Mouse (Mus musculus) testis, adult 2 months (tissue): ENCODE measurements around the gene Phldb2.

Experiments used
- CTCF ChIP-seq: fragments of 200-500 bp; IDR thresholded peaks from 2 replicates; pipeline ENCODE4 v1.5.1; 2012; ENCODE audit warnings: low read depth, mild to moderate bottlenecking, inconsistent platforms, low read length, moderate library complexity; ENCODE audit not compliant: control insufficient read depth, insufficient read depth, insufficient replicate concordance
- POLR2A ChIP-seq: fragments of 200-500 bp; IDR thresholded peaks from 2 replicates; pipeline ENCODE4 v1.6.1; 2012; ENCODE audit warnings: low read depth, mild to moderate bottlenecking, inconsistent platforms, low read length, moderate library complexity; ENCODE audit not compliant: control insufficient read depth

DNA sequence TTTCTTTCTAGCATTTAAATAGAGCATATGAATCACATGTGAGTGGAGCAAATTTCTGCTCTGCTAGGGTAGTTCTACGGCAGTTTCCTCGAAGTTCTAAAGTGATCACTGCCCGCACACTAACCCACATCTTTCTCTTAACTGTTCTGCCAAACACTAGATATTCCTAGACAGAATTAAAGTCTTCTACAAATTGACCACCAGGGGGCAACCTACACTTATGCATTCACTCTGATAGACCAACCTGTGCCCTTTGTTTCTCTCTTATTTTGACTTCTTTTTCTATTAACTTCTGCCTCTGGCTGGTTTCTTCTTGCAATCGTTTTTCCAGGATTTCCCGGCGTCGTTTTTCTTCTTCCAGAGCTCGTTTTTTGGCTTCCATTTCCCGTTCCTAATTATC lies 196.5 kb downstream of the Phldb2 start:
- TF ChIP-seq CTCF: no peak
- TF ChIP-seq POLR2A: no peak
